Mouse (Mus musculus) bone marrow, adult 2 months (tissue): ENCODE results near the gene Dpy19l1.

Experiments
- CTCF ChIP-seq: fragments of 200-500 bp; IDR thresholded peaks from 2 replicates; pipeline ENCODE4 v1.5.1; 2011; ENCODE audit warnings: low read length, control low read depth; ENCODE audit not compliant: control insufficient read depth, insufficient read depth
- POLR2A ChIP-seq: fragments of 200-500 bp; IDR thresholded peaks from 2 replicates; pipeline ENCODE4 v1.6.1; 2011; ENCODE audit warnings: low read depth, mild to moderate bottlenecking, control low read depth, low read length, borderline replicate concordance; ENCODE audit not compliant: control insufficient read depth

- TF ChIP-seq POLR2A (no peak), CTCF (no peak)
These were observed 36.3 kb downstream of the Dpy19l1 start for GRCm38 (mm10) chr9:24466649-24467048.
